Mouse (Mus musculus) midbrain, embryonic 14.5 days (tissue): ENCODE data around the gene Olfr49. TPM values are rescaled to one million over a fixed set of nuclear protein-coding genes. Genes with fewer than 3 reads are reported as not detected.
A peak's percentile ranks its signal among the peaks of the same experiment; 100 is the strongest.

Experiments used
- ATAC-seq: fragments of 200-750 bp; cut with Nextera tagmentation; 2 replicates; pipeline ENCODE4 v1.8.0; 2017; ENCODE audit warnings: moderate number of reproducible peaks, moderate library complexity; ENCODE audit not compliant: low FRiP score, low TSS enrichment
- DNase-seq: peaks from one replicate; pipeline ENCODE4 v3.0.0-alpha.2; 2015
- H3K27ac ChIP-seq: fragments of 300-500 bp; sonication (generic); replicated peaks from 2 replicates; pipeline ENCODE4 v1.5.1; 2014; ENCODE audit warnings: mild to moderate bottlenecking, low read depth, low read length, moderate library complexity
- H3K27me3 ChIP-seq: fragments of 300-500 bp; sonication (generic); 2 replicates; pipeline ENCODE4 v1.6.1; 2014; ENCODE audit warnings: low read length, control low read depth, mixed read lengths; ENCODE audit not compliant: control insufficient read depth, insufficient read depth
- H3K36me3 ChIP-seq: fragments of 300-500 bp; sonication (generic); 2 replicates; pipeline ENCODE4 v1.6.1; 2014; ENCODE audit warnings: low read length, control low read depth; ENCODE audit not compliant: control insufficient read depth, insufficient read depth
- H3K4me1 ChIP-seq: fragments of 300-500 bp; sonication (generic); 2 replicates; pipeline ENCODE4 v1.6.1; 2014; ENCODE audit warnings: mild to moderate bottlenecking, antibody characterized with exemption, low read length, control low read depth; ENCODE audit not compliant: control insufficient read depth, insufficient read depth
- H3K4me2 ChIP-seq: fragments of 300-500 bp; sonication (generic); 2 replicates; pipeline ENCODE4 v1.6.1; 2014; ENCODE audit warnings: mild to moderate bottlenecking, low read length, moderate library complexity
- H3K4me3 ChIP-seq: fragments of 300-500 bp; sonication (generic); replicated peaks from 2 replicates; pipeline ENCODE4 v1.5.1; 2014; ENCODE audit warnings: low read depth, low read length
- H3K9ac ChIP-seq: fragments of 300-500 bp; sonication (generic); replicated peaks from 2 replicates; pipeline ENCODE4 v1.6.1; 2014; ENCODE audit warnings: mild to moderate bottlenecking, low read length, moderate library complexity
- H3K9me3 ChIP-seq: fragments of 300-500 bp; sonication (generic); 2 replicates; pipeline ENCODE4 v1.6.1; 2016; ENCODE audit warnings: low read length, control low read depth, mixed read lengths; ENCODE audit not compliant: control insufficient read depth
- WGBS: fragments of 180-500 bp; shearing (Covaris S2); extraction: QIAGEN DNeasy Blood & Tissue Kit; methylation state at CpG from one replicate; pipeline ENCODE4 v1.1.7; 2014; 5-methylcytosine and 5-hydroxymethylcytosine counted together
- polyA plus RNA-seq: library from polyadenylated mRNA; unstranded; fragments of >200 nt; fragmentation: Nextera tagmentation; extraction: Ambion mirVana; gene quantifications from 2 replicates; pipeline ENCODE4 v1.2.1, GENCODE M21; 2014

Olfr49 gene
- polyA plus RNA-seq, 1 experiment from 2014 or later = not detected

GRCm38 (mm10) chr14:54311763-54312162 is 27.0 kb upstream of the Olfr49 start:
- Histone ChIP-seq H3K27ac (0 out of 2 replicates have a peak overlapping the region, but pooled peaks have one; percentile 20), H3K4me2 (no peak overlapping the region), H3K27me3 (no peaks in the 10 kb centered on the region), H3K36me3 (no peaks in the 10 kb centered on the region), H3K4me3 (no peak overlapping the region), H3K9me3 (no peaks in the 10 kb centered on the region), H3K4me1 (no peaks in the 10 kb centered on the region), H3K9ac (no peak overlapping the region)
- ATAC-seq = no peak
- WGBS = 29% methylated on average over 3 of the region's 3 CpGs
- DNase-seq = peak; percentile 11

DNA sequence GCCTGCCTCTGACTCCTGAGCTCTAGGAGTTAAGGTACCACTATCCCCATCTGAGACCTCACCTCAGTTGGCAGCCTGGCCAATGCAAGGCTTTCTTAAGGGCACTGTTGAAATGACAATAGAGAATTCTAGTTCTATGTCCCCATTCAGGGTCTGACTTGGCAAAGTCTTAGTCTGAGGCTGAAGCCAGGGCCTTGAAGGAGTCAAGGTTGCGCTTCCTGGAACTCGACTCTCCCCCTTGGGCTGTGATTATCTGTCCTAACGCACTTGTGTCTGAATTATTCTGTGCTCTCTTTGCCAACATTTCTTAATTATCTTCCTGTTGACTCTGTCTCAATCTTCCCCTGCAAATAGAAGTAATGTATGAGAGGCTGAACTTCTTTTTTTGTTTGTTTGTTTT is 15.9 kb upstream of the Olfr49 start:
- Histone ChIP-seq H3K27ac (no peak overlapping the region), H3K4me1 (no peaks in the 10 kb centered on the region), H3K9me3 (0 out of 2 replicates have a peak, but pooled peaks cover 5% of the 10 kb centered on the region), H3K27me3 (no peaks in the 10 kb centered on the region), H3K4me3 (no peak overlapping the region), H3K9ac (no peak overlapping the region), H3K4me2 (no peak overlapping the region), H3K36me3 (no peaks in the 10 kb centered on the region)
- ATAC-seq (no peak), DNase-seq (no peak)
- 92% methylated on average over 3 of the region's 3 CpGs for WGBS

DNA sequence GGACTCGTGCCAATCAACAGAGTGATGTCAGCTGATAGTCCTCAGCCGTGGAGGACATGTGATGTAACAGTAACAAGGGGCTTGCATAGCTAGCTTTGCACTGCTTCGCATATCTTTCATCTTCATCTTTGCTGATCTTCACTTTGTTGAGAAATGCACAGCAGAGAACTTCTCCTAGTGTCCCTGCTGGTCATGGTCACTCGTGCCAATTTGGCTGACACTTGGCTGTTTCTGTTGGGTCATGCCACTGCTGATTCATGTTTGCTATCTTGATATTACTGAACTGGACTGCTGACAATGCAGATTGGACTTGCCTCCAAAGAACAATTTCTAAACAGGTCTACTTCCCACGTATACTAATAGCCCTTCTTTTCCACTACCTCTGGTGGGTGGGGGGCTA is 15.4 kb upstream of the Olfr49 start:
- no peaks in the 10 kb centered on the region for H3K27me3 ChIP-seq
- DNase-seq = no peak
- no peak for ATAC-seq
- WGBS = 87% methylated on average over 5 of the region's 5 CpGs
- H3K4me1 ChIP-seq = no peaks in the 10 kb centered on the region
- no peak overlapping the region for H3K4me3 ChIP-seq
- no peak overlapping the region for H3K9ac ChIP-seq
- H3K36me3 ChIP-seq = no peaks in the 10 kb centered on the region
- 0 out of 2 replicates have a peak, but pooled peaks cover 5% of the 10 kb centered on the region for H3K9me3 ChIP-seq
- H3K27ac ChIP-seq = no peak overlapping the region
- no peak overlapping the region for H3K4me2 ChIP-seq

- DNase-seq = no peak
- H3K36me3 ChIP-seq = no peaks in the 10 kb centered on the region
- no peaks in the 10 kb centered on the region for H3K27me3 ChIP-seq
- no peaks in the 10 kb centered on the region for H3K4me1 ChIP-seq
- no peak overlapping the region for H3K4me2 ChIP-seq
- H3K27ac ChIP-seq = no peak overlapping the region
- 86% methylated on average over 2 of the region's 2 CpGs for WGBS
- ATAC-seq = no peak
- H3K9me3 ChIP-seq = no peaks in the 10 kb centered on the region
- H3K9ac ChIP-seq = no peak overlapping the region
- H3K4me3 ChIP-seq = no peak overlapping the region
Observed at GRCm38 (mm10) chr14:54276446-54276845, 8.3 kb downstream of the Olfr49 start.

GRCm38 (mm10) chr14:54272696-54273095 is 12.0 kb downstream of the Olfr49 start:
- ATAC-seq (no peak), DNase-seq (no peak)
- Histone ChIP-seq H3K9ac (no peak overlapping the region), H3K4me2 (no peak overlapping the region), H3K4me1 (no peaks in the 10 kb centered on the region), H3K36me3 (peaks cover 8% of the 10 kb centered on the region), H3K27me3 (no peaks in the 10 kb centered on the region), H3K9me3 (no peaks in the 10 kb centered on the region), H3K4me3 (no peak overlapping the region), H3K27ac (no peak overlapping the region)
- WGBS = 90% methylated on average over 3 of the region's 3 CpGs

DNA sequence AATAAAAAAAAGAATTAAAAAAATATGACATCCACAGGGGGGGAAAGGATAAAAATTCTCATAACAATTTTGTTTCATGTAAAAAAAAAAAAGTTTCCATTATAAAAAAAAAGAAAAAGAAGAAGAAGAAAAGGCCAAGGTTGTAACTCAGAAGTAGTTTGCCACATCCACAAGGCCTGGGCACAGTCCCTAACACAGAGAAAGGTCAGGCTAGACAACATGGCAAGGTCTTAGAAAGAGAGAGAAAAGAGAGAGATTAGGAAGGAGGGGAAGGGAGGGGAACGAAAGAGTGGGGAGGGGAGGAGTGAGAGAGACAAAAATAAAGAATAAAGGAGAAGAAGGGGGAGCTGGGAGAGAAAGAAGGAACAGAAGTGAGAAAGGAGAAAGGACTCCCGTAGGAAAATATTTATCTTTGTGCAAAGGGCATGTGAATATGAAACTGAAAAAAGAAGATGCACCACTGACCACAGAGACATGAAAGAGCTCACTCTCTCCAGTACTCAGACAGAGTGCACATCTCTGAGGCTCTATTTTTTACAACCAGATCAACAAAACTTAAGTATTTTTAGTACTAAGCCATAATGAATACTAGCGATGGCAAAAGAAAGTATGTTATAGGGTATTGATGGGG is 12.6 kb downstream of the Olfr49 start:
- no peaks in the 10 kb centered on the region for H3K4me1 ChIP-seq
- WGBS = 70% methylated on average over 3 of the region's 3 CpGs
- no peak overlapping the region for H3K27ac ChIP-seq
- H3K4me2 ChIP-seq = no peak overlapping the region
- H3K4me3 ChIP-seq = no peak overlapping the region
- no peak overlapping the region for H3K9ac ChIP-seq
- no peak for DNase-seq
- no peaks in the 10 kb centered on the region for H3K9me3 ChIP-seq
- peaks cover 8% of the 10 kb centered on the region for H3K36me3 ChIP-seq
- no peaks in the 10 kb centered on the region for H3K27me3 ChIP-seq
- ATAC-seq = no peak

DNA sequence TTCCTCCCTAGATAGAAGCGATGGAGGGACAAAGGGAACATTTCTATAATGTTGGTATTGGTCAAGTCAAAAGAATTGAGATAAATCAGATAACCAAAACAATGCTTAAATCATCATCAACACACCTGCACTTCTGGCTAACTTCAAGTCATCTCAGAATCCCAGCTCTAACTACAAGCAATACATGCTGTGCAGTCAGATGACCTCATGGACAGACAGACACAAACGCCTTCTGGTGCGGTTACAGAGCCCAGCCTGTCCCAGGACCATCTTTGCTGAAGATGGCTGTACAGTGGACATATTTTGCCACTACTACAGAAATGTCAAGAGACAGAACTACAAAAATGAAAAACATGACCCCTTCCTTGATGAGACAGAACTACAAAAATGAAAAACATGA is 14.3 kb downstream of the Olfr49 start:
- Histone ChIP-seq H3K9ac (no peak overlapping the region), H3K9me3 (no peaks in the 10 kb centered on the region), H3K4me2 (no peak overlapping the region), H3K4me3 (no peak overlapping the region), H3K36me3 (peaks cover 8% of the 10 kb centered on the region), H3K27me3 (no peaks in the 10 kb centered on the region), H3K4me1 (no peaks in the 10 kb centered on the region), H3K27ac (no peak overlapping the region)
- 92% methylated on average over 3 of the region's 3 CpGs for WGBS
- DNase-seq (no peak), ATAC-seq (no peak)

GRCm38 (mm10) chr14:54269566-54269965 is 15.2 kb downstream of the Olfr49 start:
- DNase-seq = no peak
- no peak for ATAC-seq
- no peak overlapping the region for H3K4me3 ChIP-seq
- H3K36me3 ChIP-seq = peaks cover 8% of the 10 kb centered on the region
- 97% methylated on average over 3 of the region's 3 CpGs for WGBS
- no peak overlapping the region for H3K9ac ChIP-seq
- no peak overlapping the region for H3K4me2 ChIP-seq
- no peak overlapping the region for H3K27ac ChIP-seq
- H3K9me3 ChIP-seq = no peaks in the 10 kb centered on the region
- no peaks in the 10 kb centered on the region for H3K4me1 ChIP-seq
- H3K27me3 ChIP-seq = no peaks in the 10 kb centered on the region

DNA sequence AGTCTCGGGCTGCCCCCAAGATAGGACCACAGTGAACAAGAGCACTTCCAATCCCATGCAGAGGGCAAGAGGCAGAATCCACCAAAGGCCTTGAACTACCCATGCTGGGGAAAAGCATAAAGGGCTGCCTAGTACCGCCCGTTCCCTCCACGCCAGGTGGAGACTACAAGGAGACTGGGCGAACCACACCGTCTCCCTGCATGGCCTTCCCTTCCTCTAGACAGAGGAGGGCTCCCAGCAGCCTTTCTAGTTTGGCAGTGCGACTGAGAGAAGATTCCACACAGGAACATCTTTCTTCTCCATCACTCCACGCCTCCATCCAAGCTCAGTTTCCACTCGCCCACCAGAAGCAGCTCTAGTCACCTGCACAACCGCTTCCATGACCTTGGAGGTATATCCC is 16.8 kb downstream of the Olfr49 start:
- Histone ChIP-seq H3K36me3 (peaks cover 14% of the 10 kb centered on the region), H3K9me3 (no peaks in the 10 kb centered on the region), H3K4me2 (no peak overlapping the region), H3K4me1 (no peaks in the 10 kb centered on the region), H3K27me3 (no peaks in the 10 kb centered on the region), H3K9ac (no peak overlapping the region), H3K27ac (no peak overlapping the region), H3K4me3 (no peak overlapping the region)
- ATAC-seq (no peak), DNase-seq (no peak)
- WGBS = 93% methylated on average over 10 of the region's 10 CpGs
